Mouse (Mus musculus): Measurements from ENCODE around the gene March2.
"Not testable (repeated sequence)": the region's sequence is repeated elsewhere in the genome, so short reads cannot be mapped to it uniquely, and the experiment has no call there.

Gene March2

DNA sequence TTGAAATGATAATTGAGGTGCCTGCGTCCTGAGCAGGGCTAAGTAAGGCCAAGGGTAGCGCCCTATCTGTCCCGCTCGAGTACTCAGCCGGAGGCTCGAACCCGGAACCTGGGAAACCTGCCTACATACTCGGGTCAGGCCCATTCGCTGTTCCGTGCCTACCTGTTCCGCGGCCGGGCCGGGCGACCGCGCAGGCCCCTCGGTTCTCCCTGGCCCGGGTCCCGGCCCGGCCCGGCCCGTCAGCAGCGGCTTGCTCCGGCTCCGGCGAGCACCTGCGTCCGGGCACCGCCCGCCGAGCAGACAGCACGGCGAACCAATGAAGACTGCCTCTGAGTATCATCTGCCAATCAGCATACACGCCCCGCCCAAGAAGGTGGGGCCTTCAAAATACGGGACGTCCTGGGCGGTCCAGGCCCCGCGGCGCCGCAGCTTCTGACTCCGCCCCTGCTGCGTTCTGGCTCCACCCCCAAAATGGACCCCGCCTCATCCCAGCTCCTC, at the start of gene March2:
TSS of gene March2 (minus strand) at position 287 of the 498 bp plus-strand sequence.
- DNase-seq (ENCODE audit: low read depth), result peak; percentile 88

DNA sequence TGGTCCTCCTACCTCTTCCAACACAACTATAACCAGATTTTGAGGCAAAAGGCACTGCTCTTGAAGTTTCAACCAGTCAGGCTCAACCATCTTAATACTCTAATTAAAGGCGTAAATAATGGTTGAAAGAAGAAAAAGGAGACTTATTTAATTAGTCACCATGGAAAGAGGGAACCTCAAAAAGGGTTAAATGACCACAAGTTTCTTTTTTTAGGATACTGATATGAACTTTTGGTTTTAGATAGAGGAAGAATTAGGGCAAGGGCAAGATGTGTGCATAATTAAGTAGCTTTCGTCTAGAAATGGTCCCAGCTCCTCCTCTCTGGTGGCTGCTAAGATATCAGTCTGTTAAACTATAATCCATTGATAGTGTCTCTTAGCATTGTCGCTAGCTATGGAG, 47.9 kb upstream of the March2 start:
- no peak for DNase-seq (ENCODE audit: low read depth)

DNA sequence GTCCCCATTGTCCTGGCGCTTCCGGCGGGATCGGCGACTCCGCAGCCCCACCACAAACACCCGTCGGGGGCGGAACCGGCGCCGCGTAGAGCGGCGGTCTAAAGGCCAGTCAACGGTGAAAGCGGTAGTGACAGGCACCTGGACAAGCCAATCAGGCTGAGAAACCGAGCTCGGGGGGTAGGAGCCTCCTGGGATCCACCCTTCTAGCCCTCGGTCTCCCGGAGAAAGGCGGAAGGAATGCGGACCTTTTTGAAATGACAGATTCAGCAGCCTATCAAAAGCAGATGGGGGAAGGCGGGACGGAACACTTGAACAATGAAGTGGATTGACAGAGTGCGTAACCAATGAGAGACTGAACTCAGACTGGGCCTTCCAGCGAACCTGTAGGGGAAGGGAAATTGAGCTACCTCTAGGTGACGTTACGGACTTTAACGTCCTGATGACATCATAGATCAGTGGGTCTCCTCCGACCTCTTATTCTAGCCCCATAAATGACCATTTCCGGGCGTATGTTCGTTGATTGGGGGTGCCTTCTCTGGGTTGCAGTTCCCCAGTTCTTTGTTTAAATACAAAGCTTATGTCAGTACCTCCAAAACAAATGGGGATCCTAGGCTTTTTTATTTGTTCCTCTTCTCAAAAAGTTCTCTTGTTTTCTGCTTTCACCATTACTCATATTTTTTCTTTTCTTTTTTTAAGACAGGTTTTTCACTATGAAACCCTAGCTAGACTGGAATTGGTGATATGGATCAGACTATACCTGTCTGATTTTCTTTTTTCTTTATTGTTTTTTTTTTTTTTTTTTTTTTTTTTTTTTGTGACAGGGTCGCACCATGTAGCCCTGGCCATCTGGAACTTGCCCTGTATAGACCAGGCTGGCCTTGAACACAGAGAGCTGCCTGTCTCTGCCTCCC, 42.0 kb upstream of the March2 start, which contains the start of gene Rab11b:
TSS of gene Rab11b (minus strand) at position 276 of the 911 bp plus-strand sequence.
- DNase-seq (ENCODE audit: low read depth), result peak; percentile 100

DNA sequence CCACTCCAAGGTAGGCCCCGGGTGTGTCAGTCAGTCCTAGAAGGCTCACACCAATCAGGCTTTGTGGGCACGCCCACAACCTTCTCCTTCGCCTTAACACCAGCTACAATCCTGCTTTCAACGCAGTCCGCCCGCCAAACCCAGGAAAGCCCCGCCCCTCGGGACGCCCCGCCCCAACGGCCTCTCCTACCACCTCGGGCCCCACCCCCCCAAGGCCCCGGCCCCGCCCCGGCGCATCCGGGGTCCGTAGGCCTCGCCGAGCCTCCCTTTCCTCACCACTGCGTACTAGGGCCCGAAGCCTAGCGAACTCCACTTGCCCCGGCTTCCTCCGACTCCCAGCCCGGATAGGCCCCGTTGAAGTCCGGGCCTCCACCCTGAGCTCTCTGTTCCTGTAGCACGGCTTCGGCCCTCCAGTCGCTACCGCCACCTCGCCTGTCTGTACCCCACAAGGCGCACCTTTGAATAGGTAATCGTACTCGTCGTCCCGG, 41.3 kb upstream of the March2 start:
- peak; percentile 67 for DNase-seq (ENCODE audit: low read depth)

DNA sequence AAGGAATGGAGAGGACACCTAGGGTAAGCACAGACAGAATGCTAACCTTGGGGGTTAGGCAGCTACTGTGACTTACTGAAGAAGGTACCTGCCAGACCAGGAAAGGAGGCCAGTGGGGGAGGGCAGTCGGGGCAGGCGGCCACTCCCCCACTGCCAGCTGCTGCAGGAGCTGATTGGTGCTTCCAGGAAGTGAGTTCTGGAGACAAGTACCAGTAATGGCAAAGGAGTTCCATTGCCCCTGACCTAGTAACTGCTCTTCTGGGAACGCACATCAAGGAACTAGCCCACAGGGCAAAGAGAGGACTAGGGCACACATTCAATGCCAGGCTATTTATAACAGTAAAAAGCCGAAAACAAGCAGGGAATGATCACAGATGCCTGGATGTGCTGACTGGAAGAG, 38.8 kb upstream of the March2 start:
- DNase-seq (ENCODE audit: low read depth), result no peak

DNA sequence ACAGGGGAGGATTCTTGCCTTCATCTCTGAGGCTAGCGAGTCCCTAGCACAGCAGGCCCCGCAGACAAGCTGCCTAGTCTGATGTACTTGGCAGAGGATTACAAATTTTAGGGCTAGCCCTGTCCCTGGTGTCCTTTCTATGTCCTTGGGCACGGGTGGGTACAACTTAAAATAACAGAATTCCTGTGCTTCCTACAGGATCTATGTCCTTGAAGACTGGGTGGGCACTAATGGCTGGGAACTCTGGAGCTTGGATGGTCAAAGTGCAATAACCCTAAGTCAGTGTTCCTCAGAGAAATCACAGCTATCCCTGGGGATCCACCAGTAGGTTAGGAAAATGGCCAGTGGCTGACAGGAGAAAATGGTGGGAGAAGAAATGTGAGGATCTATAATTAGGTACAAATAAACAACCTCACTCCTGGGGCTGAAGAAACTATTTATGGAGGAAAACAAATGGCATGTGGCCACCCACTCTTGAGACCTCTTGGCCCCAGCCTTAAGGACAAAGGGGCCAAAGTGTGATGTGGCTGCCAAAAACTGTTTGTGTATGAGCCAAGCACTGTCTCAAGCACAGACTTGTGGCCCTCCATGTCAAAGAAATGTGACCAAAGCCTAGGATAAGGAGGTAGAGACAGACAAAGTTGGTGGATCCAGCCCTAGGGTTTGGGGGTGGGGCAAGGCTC, 37.8 kb upstream of the March2 start:
- no peak for DNase-seq (ENCODE audit: low read depth)

DNA sequence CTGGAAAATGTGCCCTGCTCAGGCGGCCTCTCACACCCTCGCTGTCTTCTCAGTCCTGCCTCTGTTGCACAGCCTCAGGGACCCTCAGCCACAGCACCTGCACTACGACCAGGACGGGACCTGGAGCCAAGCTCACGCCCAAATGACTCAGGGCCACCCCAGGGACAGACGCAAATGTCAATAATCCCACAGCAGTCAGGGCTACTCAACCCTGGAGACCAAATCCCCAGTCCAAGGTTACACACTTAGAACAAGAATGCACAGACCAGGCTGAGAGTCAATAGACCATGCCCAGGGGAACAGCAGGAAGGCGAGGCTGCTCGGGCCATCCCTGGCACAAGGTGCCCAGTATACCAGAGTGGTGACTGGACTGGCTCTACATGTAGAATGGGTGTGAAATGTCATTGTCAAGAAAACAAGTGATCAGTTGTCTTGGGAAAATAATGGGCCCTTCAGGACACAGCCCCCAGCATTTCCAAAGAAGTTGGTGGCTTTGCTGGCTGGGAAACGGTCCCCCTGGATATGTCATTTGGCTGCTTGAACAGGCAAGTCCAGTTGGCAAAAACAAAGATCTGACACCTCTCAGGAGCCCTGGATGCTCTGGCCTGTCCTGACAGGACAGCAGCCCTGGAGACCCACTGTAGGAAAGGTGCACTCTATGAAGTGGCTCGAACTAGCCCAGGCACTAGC, 37.1 kb upstream of the March2 start:
- no peak for DNase-seq (ENCODE audit: low read depth)

DNA sequence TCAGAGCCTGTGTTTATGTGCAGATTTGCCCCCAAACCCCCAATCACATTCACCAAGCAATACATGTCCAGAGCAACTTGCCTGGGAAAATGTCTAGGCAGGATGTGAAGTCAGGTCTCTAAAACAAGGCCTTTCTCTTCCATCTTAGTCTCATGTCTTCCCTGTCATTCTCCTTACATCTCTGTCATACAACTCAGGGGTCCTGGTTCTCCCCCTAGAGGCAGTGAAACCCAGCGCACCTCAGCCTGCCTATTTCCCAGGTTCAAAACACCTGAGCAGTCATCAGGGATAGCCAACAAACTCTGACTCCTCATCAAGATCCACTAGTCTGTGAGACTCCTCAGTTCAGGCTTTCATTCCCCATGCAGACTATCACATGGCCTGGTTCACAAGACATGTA, 36.2 kb upstream of the March2 start:
- DNase-seq (ENCODE audit: low read depth), result no peak

DNA sequence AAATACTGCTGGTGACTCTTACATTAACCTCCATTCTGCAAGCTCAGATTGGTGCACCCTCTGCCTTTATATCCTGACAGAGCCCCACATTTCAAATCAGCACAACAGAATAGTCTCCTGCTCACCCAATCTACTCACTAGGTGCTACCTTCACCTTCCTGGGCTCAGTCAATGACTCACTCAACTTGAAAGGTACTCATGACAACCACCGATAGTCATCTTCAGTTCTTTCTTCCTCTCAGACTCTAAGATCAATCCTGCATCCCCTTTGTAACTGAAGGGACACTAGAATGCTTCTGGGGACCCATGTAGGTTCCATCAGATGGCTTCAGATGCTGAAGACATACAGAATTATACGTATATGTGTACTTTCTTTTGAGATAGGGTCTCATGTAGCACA, 33.8 kb upstream of the March2 start:
- no peak for DNase-seq (ENCODE audit: low read depth)

DNA sequence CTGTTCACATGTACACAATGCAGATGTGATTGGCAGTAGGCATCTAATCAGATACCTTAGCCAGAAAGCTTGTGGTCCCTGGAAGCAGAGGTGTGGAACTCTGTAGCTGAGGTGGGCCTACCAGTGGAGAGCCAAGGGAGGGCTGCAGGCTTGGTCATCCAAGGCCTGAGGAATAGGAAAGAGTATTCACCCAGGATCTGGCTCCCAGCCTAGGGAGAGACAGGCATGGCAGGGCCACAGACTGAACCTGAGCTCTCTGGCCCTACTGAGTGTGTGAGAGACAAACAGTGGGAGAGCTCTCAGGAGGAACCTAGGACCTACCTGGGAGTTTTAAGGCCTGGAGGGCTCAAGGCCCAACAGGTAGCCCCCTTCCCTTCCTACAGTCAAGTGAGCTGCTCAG, 32.7 kb upstream of the March2 start:
- no peak for DNase-seq (ENCODE audit: low read depth)

DNA sequence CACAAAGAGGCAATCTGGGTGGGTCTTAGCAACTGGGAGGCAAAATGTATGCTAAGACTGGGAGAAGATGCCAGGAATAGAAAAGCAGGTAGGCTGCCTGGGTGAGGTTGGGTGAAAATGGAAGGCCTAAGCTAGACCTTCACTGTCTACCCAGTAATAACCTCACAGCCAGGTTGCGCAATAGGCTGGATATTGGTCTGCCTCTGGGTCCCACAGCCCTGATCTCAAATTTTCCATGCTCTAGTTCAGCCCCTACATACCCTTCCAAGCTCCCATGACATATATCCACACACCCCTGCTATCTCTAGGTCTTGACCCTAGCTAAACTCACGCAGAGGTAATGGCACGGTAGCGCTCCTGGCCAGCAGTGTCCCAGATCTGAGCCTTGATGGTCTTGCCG, 31.0 kb upstream of the March2 start:
- DNase-seq (ENCODE audit: low read depth), result no peak

DNA sequence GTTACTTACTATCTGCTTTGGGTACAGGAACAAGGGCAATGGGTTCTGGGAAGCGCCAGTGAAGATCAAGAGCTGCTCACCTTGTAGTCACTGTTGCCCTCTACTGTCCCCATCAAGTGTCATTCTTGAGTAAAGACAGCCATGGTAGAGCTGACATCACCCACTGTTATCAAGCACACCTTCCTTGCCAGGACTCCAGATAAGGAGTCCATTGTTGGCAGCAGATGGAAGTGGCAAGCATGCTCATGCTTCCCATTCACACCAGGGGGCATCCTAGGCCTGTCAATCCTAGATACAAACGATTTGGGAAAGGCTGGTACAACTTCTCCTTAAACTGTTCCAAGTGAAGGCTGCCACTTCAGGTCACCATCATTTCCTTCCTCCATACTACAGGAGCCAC, 27.5 kb upstream of the March2 start:
- no peak for DNase-seq (ENCODE audit: low read depth)

DNA sequence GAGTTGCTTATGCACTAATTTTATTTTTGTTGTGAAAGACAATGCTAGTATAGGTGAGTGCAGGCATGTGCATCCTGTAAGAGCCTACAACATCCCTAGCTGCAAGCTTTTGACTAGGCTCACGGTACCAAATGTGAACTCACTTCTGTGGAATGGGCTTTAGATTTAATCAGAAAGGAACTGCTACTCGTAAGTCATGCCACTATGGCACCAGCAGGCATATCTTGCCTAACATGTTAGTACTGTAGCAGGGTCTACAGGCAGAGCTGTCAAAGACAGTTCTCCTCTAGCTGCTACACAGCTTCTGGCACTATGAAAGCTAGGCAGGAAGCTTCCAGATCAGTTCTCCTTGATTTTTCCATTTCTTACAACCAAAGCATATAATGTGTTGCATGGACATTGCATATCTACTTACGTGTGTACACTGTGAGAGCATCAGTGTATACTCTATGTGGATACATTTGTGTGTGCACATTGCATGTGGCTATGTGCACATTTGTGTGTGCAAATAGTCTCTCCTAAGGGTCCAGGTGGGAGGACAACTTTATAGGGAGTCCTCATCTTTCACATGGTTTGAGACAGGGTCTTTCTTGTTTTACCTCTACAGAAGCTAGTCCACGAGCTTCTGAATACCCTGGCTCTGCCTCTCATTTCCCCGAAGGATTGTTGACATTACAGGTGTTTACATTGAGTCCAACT, 26.4 kb upstream of the March2 start:
- no peak for DNase-seq (ENCODE audit: low read depth)

DNA sequence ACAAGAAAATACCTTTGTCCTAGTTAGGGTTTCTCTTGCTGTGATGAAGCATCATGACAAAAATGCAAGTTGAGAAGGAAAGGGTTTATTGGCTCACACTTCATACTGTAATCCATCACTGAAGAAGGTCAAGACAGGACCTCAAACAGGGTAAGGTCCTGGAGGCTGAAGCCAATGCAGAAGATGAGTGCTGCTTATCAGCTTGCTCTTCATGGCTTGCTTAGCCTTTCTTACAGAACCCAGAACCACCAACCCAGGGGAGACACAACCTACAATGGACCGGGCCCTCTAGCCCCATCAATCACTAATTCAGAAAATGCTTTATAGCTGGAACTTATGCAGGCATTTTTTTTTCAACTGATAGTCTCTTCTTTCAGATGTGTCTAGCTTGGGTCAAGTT, 23.9 kb upstream of the March2 start:
- DNase-seq (ENCODE audit: low read depth), result no peak

DNA sequence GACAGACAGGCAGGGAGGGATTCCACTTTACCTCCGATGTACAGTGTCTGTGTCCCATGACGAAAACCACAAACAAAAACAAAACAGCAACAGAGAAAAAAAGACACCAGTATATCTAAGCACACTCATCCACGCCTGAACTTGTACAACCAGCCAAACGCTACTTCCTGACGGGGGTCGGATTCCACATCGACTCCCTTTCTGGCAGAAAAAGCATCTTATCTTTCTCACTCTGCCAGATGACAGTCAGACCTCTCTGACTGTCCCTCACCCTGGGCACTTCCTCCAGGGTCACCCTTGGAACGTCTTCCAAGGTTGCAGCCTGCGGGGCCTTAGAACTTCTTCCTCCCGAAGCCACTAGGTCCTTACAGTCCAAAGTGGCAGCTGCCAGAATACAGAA, 15.1 kb upstream of the March2 start:
- DNase-seq (ENCODE audit: low read depth), result not testable (repeated sequence)

DNA sequence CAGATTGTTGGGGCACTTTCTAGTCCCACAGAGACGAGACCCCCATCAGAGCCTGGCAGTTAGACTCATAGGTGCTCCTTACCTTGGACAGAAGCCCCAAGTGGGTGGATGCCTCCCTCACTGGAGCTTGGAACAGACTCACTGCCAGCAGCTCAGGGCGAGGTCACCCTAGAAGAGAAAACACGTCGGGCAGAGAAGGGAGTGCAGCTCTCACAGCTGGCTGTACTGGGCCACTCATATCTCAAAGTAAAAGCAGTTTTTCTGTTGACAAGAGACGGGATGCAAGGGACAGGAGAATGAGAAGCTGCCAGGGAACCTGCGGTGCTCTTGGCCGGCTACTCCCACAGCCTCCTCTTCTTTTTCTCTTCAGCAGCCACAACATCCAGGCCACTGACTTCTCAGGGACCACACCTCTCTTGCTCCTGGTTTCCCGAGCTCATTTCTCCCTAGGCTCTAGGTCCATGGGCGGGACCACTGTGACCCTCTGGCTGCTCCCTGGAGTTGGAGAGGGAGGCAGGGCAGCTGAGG, 14.2 kb upstream of the March2 start:
- not testable (repeated sequence) for DNase-seq (ENCODE audit: low read depth)

DNA sequence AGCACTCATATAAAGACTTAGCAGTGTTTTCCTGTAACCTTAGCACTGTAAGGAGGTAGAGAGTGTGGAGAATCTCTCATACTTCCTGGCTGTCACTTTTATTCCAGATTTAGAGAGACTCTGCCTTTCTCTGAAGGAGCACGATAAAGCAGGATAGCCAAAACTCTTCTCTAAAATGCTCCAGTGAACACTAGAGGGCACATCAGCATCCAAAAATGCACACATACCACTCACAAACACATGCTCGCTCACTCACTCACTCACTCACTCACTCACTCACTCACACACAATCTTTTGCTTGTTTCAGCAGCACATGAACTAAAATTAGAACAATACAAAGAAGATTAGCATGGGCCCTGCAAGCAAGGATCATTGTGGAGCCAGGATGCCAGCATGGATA, 10.7 kb upstream of the March2 start:
- DNase-seq (ENCODE audit: low read depth), result no peak

DNA sequence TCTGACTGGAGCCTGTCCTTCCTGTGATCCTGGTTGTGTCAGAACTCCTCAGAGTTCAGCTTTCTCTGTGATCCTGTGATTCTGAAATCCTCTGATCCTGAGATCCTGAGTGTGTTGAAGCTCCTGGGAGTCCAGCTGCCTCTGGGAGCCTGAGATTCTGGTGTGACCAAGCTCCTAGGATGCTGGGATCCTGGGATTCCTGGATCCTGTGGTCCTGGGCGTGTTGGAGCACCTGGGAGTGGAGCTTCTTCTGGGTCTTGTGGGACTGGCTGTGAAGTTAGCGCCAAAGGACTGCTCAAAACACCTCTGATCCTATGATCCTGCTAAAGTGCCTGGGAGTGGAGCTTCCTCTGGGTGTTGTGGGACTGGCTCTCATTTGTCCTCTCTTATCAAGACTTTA, 9.9 kb upstream of the March2 start:
- no peak for DNase-seq (ENCODE audit: low read depth)

DNA sequence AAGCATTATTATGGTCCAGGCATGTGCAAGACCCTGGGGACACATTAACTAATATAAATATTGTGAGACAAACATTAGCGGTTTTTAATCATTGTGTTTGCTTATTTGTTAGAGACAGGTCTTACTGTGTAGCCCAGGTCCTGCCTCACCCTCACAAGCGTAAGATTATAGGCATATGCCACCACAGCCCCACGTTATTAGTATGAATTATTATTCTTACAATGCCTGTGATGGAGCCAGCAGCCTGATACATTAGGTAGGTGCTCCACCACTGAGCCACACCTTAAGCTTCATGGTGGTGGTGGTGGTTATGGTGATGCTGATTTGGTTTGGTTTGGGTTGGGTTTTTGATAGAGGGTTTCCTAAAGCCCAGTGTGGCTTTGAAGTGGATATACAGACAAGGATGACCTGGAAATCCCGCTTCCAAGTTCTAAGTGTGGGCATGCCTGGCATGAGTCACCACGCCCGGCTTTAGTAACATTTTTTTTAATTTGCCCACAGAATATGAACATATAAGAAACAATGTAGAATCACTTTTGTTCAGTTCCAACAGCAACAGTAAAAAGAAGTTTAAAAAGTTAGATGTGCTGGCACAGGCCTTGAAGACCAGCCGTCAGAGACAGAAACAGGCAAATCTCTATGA, 1.4 kb upstream of the March2 start:
- no peak for DNase-seq (ENCODE audit: low read depth)

DNA sequence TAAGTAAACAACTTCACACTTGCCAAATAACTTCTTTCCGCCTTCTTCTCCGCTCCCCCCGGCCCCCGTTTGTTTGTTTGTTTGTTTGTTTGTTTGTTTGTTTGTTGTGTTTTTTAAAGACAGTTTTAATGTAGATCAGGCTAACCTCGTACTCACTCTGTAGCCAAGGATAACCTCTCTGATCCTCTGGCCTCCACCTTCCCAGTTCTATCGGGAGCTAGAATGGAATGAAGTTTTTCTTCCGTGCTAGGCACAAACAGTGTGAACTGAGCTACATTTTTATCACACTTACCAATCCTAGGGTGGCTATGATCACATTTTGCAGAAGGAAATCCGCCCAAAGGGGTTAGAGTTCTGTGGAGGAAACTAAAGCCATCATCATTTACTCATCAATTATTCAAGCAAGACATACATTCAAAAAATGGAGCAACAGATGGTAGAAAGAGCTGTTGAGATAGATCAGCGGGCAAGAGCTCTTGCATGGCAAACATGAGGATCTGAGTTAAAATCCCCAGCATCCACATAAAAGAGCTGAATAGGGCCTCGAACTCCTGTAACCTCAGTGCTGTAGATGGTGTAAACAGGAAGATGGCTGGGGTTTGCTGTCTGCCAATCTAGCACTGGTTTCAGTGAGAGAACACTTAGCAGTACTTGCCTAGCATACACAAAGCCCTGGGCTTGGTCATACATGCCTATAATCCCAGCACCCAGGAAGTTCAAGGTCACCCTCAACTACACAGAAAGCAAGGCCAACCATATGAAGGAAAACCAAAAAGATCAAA, 665 bp upstream of the March2 start:
- no peak for DNase-seq (ENCODE audit: low read depth)
